Mouse (Mus musculus) Muller cell, postnatal 12 days (primary cell): ENCODE measurements around the gene Itga2.

ENCODE experiments used
- DNase-seq: peaks from one replicate; pipeline ENCODE4 v3.0.0-alpha.2; 2015; ENCODE audit errors: inconsistent ontology term

Gene Itga2

GRCm38 (mm10) chr13:114931775-114932294 lies at the start of gene Itga2:
Itga2 (minus strand) TSS chr13:114932100.
- DNase-seq, result peak; percentile 81

- no peak for DNase-seq
These were observed 49.0 kb upstream of the Itga2 start for GRCm38 (mm10) chr13:114980831-114981419.

GRCm38 (mm10) chr13:114974484-114975042 lies 42.7 kb upstream of the Itga2 start:
- DNase-seq, result no peak

GRCm38 (mm10) chr13:114971905-114972304 lies 40.0 kb upstream of the Itga2 start:
- DNase-seq, result no peak

GRCm38 (mm10) chr13:114964233-114964632 lies 32.3 kb upstream of the Itga2 start:
- DNase-seq, result peak; percentile 87

- no peak for DNase-seq
These were observed 22.6 kb upstream of the Itga2 start for GRCm38 (mm10) chr13:114954516-114954915.

GRCm38 (mm10) chr13:114933541-114933940 lies 1.6 kb upstream of the Itga2 start:
- DNase-seq, result peak; percentile 9

- no peak for DNase-seq
These were observed 777 bp downstream of the Itga2 start for GRCm38 (mm10) chr13:114930996-114931649.

- DNase-seq, result no peak
These were observed 7.1 kb downstream of the Itga2 start for GRCm38 (mm10) chr13:114924785-114925184.

GRCm38 (mm10) chr13:114923331-114923730 lies 8.6 kb downstream of the Itga2 start:
- DNase-seq, result peak; percentile 25

- no peak for DNase-seq
These were observed 16.1 kb downstream of the Itga2 start for GRCm38 (mm10) chr13:114915767-114916166.

GRCm38 (mm10) chr13:114914963-114915362 lies 16.9 kb downstream of the Itga2 start:
- DNase-seq, result no peak

GRCm38 (mm10) chr13:114914559-114914958 lies 17.3 kb downstream of the Itga2 start:
- DNase-seq, result no peak

GRCm38 (mm10) chr13:114910629-114911028 lies 21.3 kb downstream of the Itga2 start:
- DNase-seq, result no peak

- DNase-seq, result no peak
These were observed 22.4 kb downstream of the Itga2 start for GRCm38 (mm10) chr13:114909514-114909913.

GRCm38 (mm10) chr13:114907876-114908275 lies 24.0 kb downstream of the Itga2 start:
- DNase-seq, result no peak

GRCm38 (mm10) chr13:114896751-114897386 lies 35.0 kb downstream of the Itga2 start:
- DNase-seq, result no peak

GRCm38 (mm10) chr13:114895896-114896295 lies 36.0 kb downstream of the Itga2 start:
- no peak for DNase-seq

- DNase-seq, result no peak
These were observed 37.2 kb downstream of the Itga2 start for GRCm38 (mm10) chr13:114894718-114895117.

GRCm38 (mm10) chr13:114891655-114892054 lies 40.2 kb downstream of the Itga2 start:
- no peak for DNase-seq

- DNase-seq, result no peak
These were observed 44.2 kb downstream of the Itga2 start for GRCm38 (mm10) chr13:114887695-114888094.

GRCm38 (mm10) chr13:114887293-114887692 lies 44.6 kb downstream of the Itga2 start:
- DNase-seq, result no peak
